Mouse (Mus musculus) stomach, postnatal 0 days (tissue): ENCODE results near the gene Dab1. TPM values are rescaled to one million over a fixed set of nuclear protein-coding genes. Genes with fewer than 3 reads are reported as not detected.

ENCODE experiments used
- ATAC-seq: fragments of 200-750 bp; cut with Nextera tagmentation; 2 replicates; pipeline ENCODE4 v1.8.0; 2017; ENCODE audit not compliant: low FRiP score, low TSS enrichment
- DNase-seq: peaks from one replicate; pipeline ENCODE4 v3.0.0-alpha.2; 2016; ENCODE audit warnings: low spot score
- H3K27ac ChIP-seq: fragments of 300-500 bp; sonication (generic); replicated peaks from 2 replicates; pipeline ENCODE4 v1.5.1; 2014; ENCODE audit warnings: mild to moderate bottlenecking, control low read depth
- H3K27me3 ChIP-seq: fragments of 300-500 bp; sonication (generic); 2 replicates; pipeline ENCODE4 v1.6.1; 2014; ENCODE audit warnings: low read length; ENCODE audit not compliant: control insufficient read depth, insufficient read depth
- H3K36me3 ChIP-seq: fragments of 300-500 bp; sonication (generic); 2 replicates; pipeline ENCODE4 v1.6.1; 2014; ENCODE audit warnings: low read length, mixed read lengths; ENCODE audit not compliant: control insufficient read depth, insufficient read depth
- H3K4me1 ChIP-seq: fragments of 300-500 bp; sonication (generic); replicated peaks from 2 replicates; pipeline ENCODE4 v1.6.1; 2014; ENCODE audit warnings: antibody characterized with exemption; ENCODE audit not compliant: control insufficient read depth, insufficient read depth
- H3K4me2 ChIP-seq: fragments of 300-500 bp; sonication (generic); replicated peaks from 2 replicates; pipeline ENCODE4 v1.6.1; 2014; ENCODE audit warnings: low read depth, mild to moderate bottlenecking, control low read depth, moderate library complexity
- H3K4me3 ChIP-seq: fragments of 300-500 bp; sonication (generic); 2 replicates; pipeline ENCODE4 v1.5.1; 2014; ENCODE audit warnings: low read depth, low read length, control low read depth
- H3K9ac ChIP-seq: fragments of 300-500 bp; sonication (generic); 2 replicates; pipeline ENCODE4 v1.6.1; 2014; ENCODE audit warnings: mild to moderate bottlenecking, low read length, control low read depth, mixed read lengths
- H3K9me3 ChIP-seq: fragments of 300-500 bp; sonication (generic); 2 replicates; pipeline ENCODE4 v1.6.1; 2016; ENCODE audit warnings: low read length; ENCODE audit not compliant: control insufficient read depth
- CTCF ChIP-seq: IDR thresholded peaks from 2 replicates; pipeline ENCODE4 v1.5.1; 2016; ENCODE audit warnings: antibody characterized with exemption, low read depth, mild to moderate bottlenecking, moderate library complexity
- EP300 ChIP-seq: optimal IDR thresholded peaks from 2 replicates; pipeline ENCODE3; 2016; ENCODE audit warnings: antibody characterized with exemption
- WGBS: fragments of 180-500 bp; shearing (Covaris S2); extraction: QIAGEN DNeasy Blood & Tissue Kit; methylation state at CpG from one replicate; pipeline ENCODE4 v1.1.7; 2014; 5-methylcytosine and 5-hydroxymethylcytosine counted together
- polyA plus RNA-seq: library from polyadenylated mRNA; unstranded; fragments of >200 nt; fragmentation: Nextera tagmentation; extraction: Ambion mirVana; gene quantifications from 2 replicates; pipeline ENCODE4 v1.2.1, GENCODE M21; 2015

Gene Dab1
- polyA plus RNA-seq, 1 experiment from 2014 or later, result 7.4 TPM

GRCm38 (mm10) chr4:104369091-104369490, 749.9 kb downstream of the Dab1 start:
- no peaks in the 10 kb centered on the region for H3K36me3 ChIP-seq
- TF ChIP-seq EP300 (no peak), CTCF (no peak)
- H3K9ac ChIP-seq, result no peak overlapping the region
- DNase-seq, result no peak
- H3K4me3 ChIP-seq, result peak overlapping the region; percentile 60
- H3K4me1 ChIP-seq, result no peaks in the 10 kb centered on the region; the same call in 1 of the 2 replicates
- no peak for ATAC-seq
- WGBS, result 17% methylated on average over 7 of the region's 7 CpGs
- no peaks in the 10 kb centered on the region for H3K9me3 ChIP-seq
- H3K27me3 ChIP-seq, result no peaks in the 10 kb centered on the region
- peak overlapping the region; percentile 95 for H3K4me2 ChIP-seq
- no peak overlapping the region for H3K27ac ChIP-seq

GRCm38 (mm10) chr4:104371136-104371535, 752.0 kb downstream of the Dab1 start:
- Histone ChIP-seq H3K36me3 (no peaks in the 10 kb centered on the region), H3K9ac (no peak overlapping the region), H3K4me2 (no peak overlapping the region), H3K9me3 (no peaks in the 10 kb centered on the region), H3K4me3 (no peak overlapping the region), H3K27ac (no peak overlapping the region), H3K27me3 (no peaks in the 10 kb centered on the region), H3K4me1 (no peaks in the 10 kb centered on the region; the same call in 1 of the 2 replicates)
- WGBS, result 70% methylated on average over 8 of the region's 8 CpGs
- ATAC-seq (no peak), DNase-seq (no peak)
- no peak for TF ChIP-seq EP300
- no peak for TF ChIP-seq CTCF

GRCm38 (mm10) chr4:104374191-104374590, 755.0 kb downstream of the Dab1 start:
- DNase-seq, result no peak
- H3K27ac ChIP-seq, result no peak overlapping the region
- no peak overlapping the region for H3K4me2 ChIP-seq
- H3K9ac ChIP-seq, result no peak overlapping the region
- no peaks in the 10 kb centered on the region for H3K4me1 ChIP-seq
- WGBS, result 71% methylated on average over 1 of the region's 1 CpGs
- no peak for ATAC-seq
- H3K27me3 ChIP-seq, result no peaks in the 10 kb centered on the region
- no peaks in the 10 kb centered on the region for H3K9me3 ChIP-seq
- H3K4me3 ChIP-seq, result no peak overlapping the region
- H3K36me3 ChIP-seq, result no peaks in the 10 kb centered on the region
- TF ChIP-seq CTCF (no peak), EP300 (no peak)

GRCm38 (mm10) chr4:104384704-104385103, 765.5 kb downstream of the Dab1 start:
- ATAC-seq (peak; percentile 81), DNase-seq (peak; percentile 45)
- no peaks in the 10 kb centered on the region for H3K9me3 ChIP-seq
- no peaks in the 10 kb centered on the region for H3K36me3 ChIP-seq
- WGBS, result 49% methylated on average over 7 of the region's 7 CpGs
- H3K27ac ChIP-seq, result no peak overlapping the region
- no peaks in the 10 kb centered on the region for H3K27me3 ChIP-seq
- no peak overlapping the region for H3K4me2 ChIP-seq
- H3K4me1 ChIP-seq, result no peaks in the 10 kb centered on the region
- no peak overlapping the region for H3K9ac ChIP-seq
- TF ChIP-seq CTCF, result no peak
- no peak for TF ChIP-seq EP300
- H3K4me3 ChIP-seq, result no peak overlapping the region

GRCm38 (mm10) chr4:104385272-104385671, 766.1 kb downstream of the Dab1 start:
- H3K9me3 ChIP-seq, result no peaks in the 10 kb centered on the region
- no peaks in the 10 kb centered on the region for H3K4me1 ChIP-seq
- H3K4me2 ChIP-seq, result no peak overlapping the region
- no peak overlapping the region for H3K9ac ChIP-seq
- ATAC-seq (no peak), DNase-seq (no peak)
- no peaks in the 10 kb centered on the region for H3K27me3 ChIP-seq
- TF ChIP-seq CTCF (no peak), EP300 (no peak)
- H3K36me3 ChIP-seq, result no peaks in the 10 kb centered on the region
- H3K27ac ChIP-seq, result no peak overlapping the region
- 33% methylated on average over 5 of the region's 5 CpGs for WGBS
- no peak overlapping the region for H3K4me3 ChIP-seq

GRCm38 (mm10) chr4:104395515-104395914, 776.4 kb downstream of the Dab1 start:
- Histone ChIP-seq H3K9ac (no peak overlapping the region), H3K4me1 (no peaks in the 10 kb centered on the region), H3K4me3 (no peak overlapping the region), H3K27me3 (no peaks in the 10 kb centered on the region), H3K27ac (no peak overlapping the region), H3K4me2 (no peak overlapping the region), H3K9me3 (no peaks in the 10 kb centered on the region), H3K36me3 (no peaks in the 10 kb centered on the region)
- ATAC-seq (no peak), DNase-seq (no peak)
- no peak for TF ChIP-seq CTCF
- TF ChIP-seq EP300, result no peak
- WGBS, result 71% methylated on average over 3 of the region's 3 CpGs
